Mouse (Mus musculus) liver, postnatal 0 days (tissue): ENCODE data around the gene Ugt1a6a.

Source experiments
- CTCF ChIP-seq: sonication (generic); IDR thresholded peaks from 2 replicates; pipeline ENCODE4 v1.5.1; 2016; ENCODE audit warnings: antibody characterized with exemption, low read depth
- EP300 ChIP-seq: IDR thresholded peaks from 2 replicates; pipeline ENCODE4 v1.6.1; 2016; ENCODE audit warnings: antibody characterized with exemption, low read depth, mild to moderate bottlenecking

DNA sequence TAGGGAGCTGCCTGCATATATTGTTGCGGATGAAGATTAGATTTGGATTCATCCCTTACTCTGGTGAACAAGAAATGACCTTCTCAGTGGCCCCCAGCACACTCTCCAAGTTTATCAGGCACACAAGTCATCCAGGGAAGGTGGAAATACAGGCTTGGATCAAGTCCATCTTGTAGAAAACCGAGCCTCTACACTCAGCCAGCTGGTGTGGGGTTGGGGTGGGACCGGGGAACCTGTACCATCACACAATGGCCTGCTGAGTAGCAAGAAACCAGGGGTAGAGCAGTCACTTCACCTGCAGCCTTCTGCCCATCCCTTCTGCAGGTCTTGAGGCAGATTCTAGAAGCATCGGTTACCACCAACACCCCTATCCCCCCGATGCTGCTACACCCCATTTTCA lies 100.0 kb downstream of the Ugt1a6a start:
- no peak for TF ChIP-seq CTCF
- TF ChIP-seq EP300, result no peak
